Mouse (Mus musculus) MEL (cell line): ENCODE measurements around the gene Asb7.

Experiments used
- CHD2 ChIP-seq: IDR thresholded peaks from 2 replicates; pipeline ENCODE4 v1.6.1; 2011; ENCODE audit warnings: low read length, improper control_type of control experiment
- E2F4 ChIP-seq: IDR thresholded peaks from 2 replicates; pipeline ENCODE4 v1.6.1; 2011; ENCODE audit warnings: low read depth, low read length, improper control_type of control experiment, borderline replicate concordance
- ELF1 ChIP-seq: IDR thresholded peaks from 2 replicates; pipeline ENCODE4 v1.6.1; 2014; ENCODE audit warnings: low read depth, mild to moderate bottlenecking, inconsistent platforms, low read length, improper control_type of control experiment, moderate library complexity
- HCFC1 ChIP-seq: IDR thresholded peaks from 2 replicates; pipeline ENCODE4 v1.6.1; 2012; ENCODE audit warnings: low read depth, mild to moderate bottlenecking, inconsistent platforms, low read length, improper control_type of control experiment, moderate library complexity
- KAT2A ChIP-seq: conservative IDR thresholded peaks from 2 replicates; pipeline ENCODE4 v1.6.1; 2012; ENCODE audit warnings: low read depth, low read length, improper control_type of control experiment, inconsistent platforms
- MAX ChIP-seq: IDR thresholded peaks from 2 replicates; pipeline ENCODE4 v1.6.1; 2011; ENCODE audit warnings: low read length, improper control_type of control experiment
- MXI1 ChIP-seq: IDR thresholded peaks from 2 replicates; pipeline ENCODE4 v1.6.1; 2011; ENCODE audit warnings: mild to moderate bottlenecking, low read depth, low read length, improper control_type of control experiment
- POLR2A ChIP-seq, 2 experiments: IDR thresholded peaks; 2 replicates each; pipeline ENCODE4 v1.6.1; 2011 to 2012; ENCODE audit warnings: low read length in 2 of 2, mild to moderate bottlenecking in 2 of 2, control low read depth in 1 of 2, improper control_type of control experiment in 1 of 2, low read depth in 1 of 2, moderate library complexity in 1 of 2; ENCODE audit not compliant: control insufficient read depth in 1 of 2, insufficient read depth in 1 of 2, poor library complexity in 1 of 2
- RCOR1 ChIP-seq: IDR thresholded peaks from 2 replicates; pipeline ENCODE4 v1.6.1; 2012; ENCODE audit warnings: low read depth, mild to moderate bottlenecking, inconsistent platforms, low read length, improper control_type of control experiment
- SIN3A ChIP-seq: IDR thresholded peaks from 2 replicates; pipeline ENCODE4 v1.6.1; 2012; ENCODE audit warnings: low read length, improper control_type of control experiment, inconsistent platforms
- TCF12 ChIP-seq: IDR thresholded peaks from 2 replicates; pipeline ENCODE4 v1.6.1; 2014; ENCODE audit warnings: low read depth, mild to moderate bottlenecking, inconsistent platforms, low read length, improper control_type of control experiment, moderate library complexity

- TF ChIP-seq E2F4, result no peak
- TF ChIP-seq SIN3A, result no peak
- TF ChIP-seq MAX, result no peak
- TF ChIP-seq KAT2A, result no peak
- no peak for TF ChIP-seq CHD2
- no peak for TF ChIP-seq RCOR1
- no peak for TF ChIP-seq HCFC1
- TF ChIP-seq POLR2A (IDR thresholded peaks at IDR 0.05; ENCODE audit: control insufficient read depth in 1 of 2, insufficient read depth in 1 of 2, low read depth in 1 of 2, low read length in 2 of 2, poor library complexity in 1 of 2), result no peak
- TF ChIP-seq TCF12, result no peak
- no peak for TF ChIP-seq ELF1
- no peak for TF ChIP-seq MXI1
Observed at GRCm38 (mm10) chr7:66601846-66602245, 87.5 kb downstream of the Asb7 start.
